Mouse (Mus musculus) spleen, embryonic (tissue): Measurements from ENCODE around the gene Parm1.

Source experiments
- CTCF ChIA-PET: fragments of 350-600 bp; sonication (Branson Sonifier 250); formaldehyde crosslinking; loops from one replicate; lab custom pipeline; 2022; lab: Charles Lee

The Parm1 gene

DNA sequence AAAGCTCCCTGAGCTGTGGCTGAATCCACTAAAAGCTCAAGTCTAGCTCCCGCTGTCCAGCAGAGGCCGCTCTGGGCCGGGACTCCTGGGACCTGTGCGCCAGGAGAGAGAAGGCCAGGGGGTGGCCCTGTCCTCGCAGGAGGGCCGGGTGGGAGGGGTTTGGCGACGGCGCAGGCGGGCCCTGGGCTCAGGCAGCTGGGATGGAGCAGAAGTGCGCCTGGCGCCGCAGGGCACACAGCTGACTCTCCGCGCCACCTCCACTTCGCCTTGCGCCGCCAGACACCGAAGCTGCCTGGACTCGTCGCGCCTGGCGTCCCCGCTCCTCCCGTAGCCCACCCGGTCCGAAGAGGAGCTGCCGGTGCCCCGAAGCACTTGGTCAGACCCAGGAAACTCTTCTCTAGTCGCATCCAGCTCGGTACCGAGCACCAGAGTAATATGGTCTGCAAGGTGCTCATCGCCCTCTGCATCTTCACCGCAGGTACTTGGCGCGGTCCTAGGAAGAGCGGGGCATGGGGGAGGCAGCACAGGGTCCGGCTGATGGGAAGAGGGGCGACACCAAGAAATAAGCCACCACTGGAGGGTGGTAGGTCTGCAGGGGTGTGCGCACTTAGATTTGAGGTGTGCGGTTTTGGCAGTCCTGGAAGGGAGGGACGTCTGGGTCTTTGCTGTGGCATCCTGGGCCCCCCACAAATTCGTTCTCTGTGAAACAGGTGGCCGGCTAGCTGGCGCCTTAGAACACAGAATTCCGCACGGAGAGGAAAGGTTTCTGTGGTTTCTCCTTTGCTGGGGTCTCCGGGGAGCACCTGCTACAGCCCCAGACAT is at the start of gene Parm1:
Gene Parm1, plus strand, starts transcription at position 136 of the 822 bp plus-strand sequence.
- CTCF ChIA-PET: no interaction called here

DNA sequence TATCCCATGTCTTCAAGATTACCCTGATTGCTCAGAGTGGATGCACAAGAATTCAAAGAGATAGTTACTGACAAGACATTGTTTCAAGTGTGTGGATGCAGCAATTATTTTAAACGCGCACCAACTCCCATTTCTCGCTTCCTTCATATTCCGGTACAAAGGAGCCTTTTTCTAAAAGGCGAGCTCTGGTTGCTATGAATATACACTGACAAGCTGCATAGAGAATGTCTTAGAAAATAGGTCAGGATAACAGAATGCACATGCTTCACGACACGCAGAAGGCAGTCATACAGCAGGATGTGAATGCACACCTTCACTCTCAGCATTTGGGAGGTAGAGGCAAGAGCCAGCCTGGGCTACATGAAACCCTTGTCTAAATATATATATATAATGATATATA is 42.2 kb upstream of the Parm1 start:
- CTCF ChIA-PET: no interaction called here

GRCm38 (mm10) chr5:91476863-91477262 is 40.6 kb upstream of the Parm1 start:
- CTCF ChIA-PET: no interaction called here

- CTCF ChIA-PET: no interaction called here
Observed at GRCm38 (mm10) chr5:91478673-91479072, 38.7 kb upstream of the Parm1 start.

- CTCF ChIA-PET: no interaction called here
Observed at GRCm38 (mm10) chr5:91480129-91480528, 37.3 kb upstream of the Parm1 start.

GRCm38 (mm10) chr5:91484324-91484723 is 33.1 kb upstream of the Parm1 start:
- CTCF ChIA-PET: no interaction called here

DNA sequence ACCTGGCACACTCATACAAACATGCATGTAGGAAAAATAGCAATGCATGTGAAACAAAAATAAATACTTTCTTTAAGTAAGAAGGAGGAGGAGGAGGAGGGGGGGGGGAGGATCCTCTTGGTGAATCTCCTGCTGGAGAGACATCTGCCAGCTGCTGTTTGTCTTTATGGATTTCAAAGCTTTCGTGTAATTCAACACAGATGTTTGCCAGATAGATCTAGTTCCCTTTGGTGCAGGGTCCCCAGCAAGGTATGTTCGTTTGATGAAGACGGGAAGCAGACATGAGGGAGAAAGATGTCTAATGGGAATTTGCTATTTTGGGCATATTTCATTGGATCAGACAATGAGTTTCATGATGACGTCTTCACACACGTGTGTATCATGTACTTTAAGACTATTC is 23.0 kb upstream of the Parm1 start:
- CTCF ChIA-PET: no interaction called here

- CTCF ChIA-PET: no interaction called here
Observed at GRCm38 (mm10) chr5:91501361-91501760, 16.1 kb upstream of the Parm1 start.

DNA sequence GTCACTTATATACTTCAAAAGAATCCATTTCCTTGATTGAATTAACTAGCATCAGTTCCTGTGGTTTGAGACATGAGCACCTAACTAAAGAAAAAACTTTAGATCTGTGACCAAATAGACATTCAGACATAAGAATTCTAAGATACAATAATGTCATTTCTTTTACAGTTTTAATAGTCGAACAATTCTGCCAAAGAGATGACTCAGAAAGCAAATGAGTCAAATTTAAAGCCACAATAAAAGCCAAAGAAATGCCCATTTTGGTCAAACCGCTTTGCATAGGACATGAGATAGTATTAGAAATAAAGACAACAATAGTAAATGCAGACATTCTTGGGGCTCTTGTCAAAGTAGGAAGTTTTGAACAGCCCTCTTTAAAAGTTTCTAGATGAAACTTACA is 15.0 kb upstream of the Parm1 start:
- CTCF ChIA-PET: no interaction called here

DNA sequence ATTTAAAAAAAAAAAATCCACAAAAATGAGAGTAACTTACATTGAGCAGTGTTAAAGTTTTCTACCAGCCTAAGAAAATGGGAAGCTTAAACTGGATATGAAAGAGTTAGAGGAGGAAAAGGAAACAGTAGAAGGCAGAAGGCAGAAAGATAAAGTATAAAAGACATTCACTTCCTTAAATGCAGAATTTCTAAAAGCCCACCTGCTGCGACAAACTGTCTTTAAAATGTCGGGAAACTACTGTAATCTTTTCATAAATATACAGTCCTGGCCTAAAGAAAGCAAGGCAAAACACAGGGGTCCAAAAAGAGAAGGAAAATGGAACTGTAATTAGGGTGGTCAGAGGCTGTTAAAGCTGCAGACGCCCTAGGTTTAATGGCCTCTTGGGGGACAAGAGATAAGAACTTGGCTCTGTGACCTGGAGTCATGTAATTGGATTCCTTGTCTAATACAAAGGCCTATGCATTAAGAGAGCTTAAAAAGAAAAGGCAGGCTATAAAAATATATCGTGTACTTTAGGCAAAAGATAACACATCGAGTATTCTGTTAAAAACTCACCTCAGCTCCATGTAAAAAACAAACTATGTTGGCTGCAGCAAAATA is 13.0 kb upstream of the Parm1 start:
- CTCF ChIA-PET: no interaction called here

DNA sequence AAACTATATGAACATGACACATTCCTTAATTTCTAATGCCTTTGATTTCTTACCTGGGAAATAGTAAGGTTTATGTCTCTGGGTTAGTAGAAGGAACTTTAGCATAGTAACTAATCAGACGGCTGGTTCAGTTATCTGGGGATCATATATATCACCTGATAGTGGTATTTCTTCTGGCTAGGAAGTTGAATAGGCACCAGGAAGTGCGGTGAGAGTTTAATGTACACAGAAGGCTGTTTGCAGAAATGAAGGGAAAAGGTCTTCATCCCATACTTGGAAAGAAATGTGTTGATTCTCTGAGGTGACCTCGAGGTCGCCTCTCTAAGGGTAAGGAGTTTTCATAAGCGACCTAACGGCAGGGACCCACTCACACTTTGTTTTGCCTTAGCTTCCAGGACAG is 338 bp upstream of the Parm1 start:
- CTCF ChIA-PET: no interaction called here

- CTCF ChIA-PET: no interaction called here
Observed at GRCm38 (mm10) chr5:91518302-91518790, 931 bp downstream of the Parm1 start.

GRCm38 (mm10) chr5:91518946-91519345 is 1.5 kb downstream of the Parm1 start:
- CTCF ChIA-PET: no interaction called here

- CTCF ChIA-PET: no interaction called here
Observed at GRCm38 (mm10) chr5:91519521-91519920, 2.1 kb downstream of the Parm1 start.

GRCm38 (mm10) chr5:91532748-91533496 is 15.5 kb downstream of the Parm1 start:
- CTCF ChIA-PET: no interaction called here

- CTCF ChIA-PET: no interaction called here
Observed at GRCm38 (mm10) chr5:91559071-91559610, 41.7 kb downstream of the Parm1 start.

GRCm38 (mm10) chr5:91559711-91560110 is 42.3 kb downstream of the Parm1 start:
- CTCF ChIA-PET: no interaction called here

- CTCF ChIA-PET: no interaction called here
Observed at GRCm38 (mm10) chr5:91561394-91561793, 44.0 kb downstream of the Parm1 start.

DNA sequence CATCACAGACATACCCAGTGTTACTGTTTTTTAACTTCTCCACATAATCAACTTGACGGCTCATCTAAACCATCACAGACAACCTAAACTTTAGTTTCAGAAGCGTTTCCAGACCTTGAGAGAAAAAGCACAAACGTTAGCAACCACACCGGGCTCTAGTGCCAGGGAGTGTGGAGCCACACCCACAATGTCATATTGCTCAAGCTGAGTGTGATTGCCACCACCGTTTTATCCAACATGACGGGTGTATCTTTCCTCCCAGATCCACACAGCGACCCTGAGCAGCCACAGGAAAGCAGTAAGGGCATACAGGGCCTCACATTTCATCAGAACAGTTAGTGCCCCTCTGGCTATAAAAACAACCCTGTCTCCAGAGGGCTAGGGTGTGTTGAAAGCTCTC is 45.1 kb downstream of the Parm1 start:
- CTCF ChIA-PET: no interaction called here

- CTCF ChIA-PET: no interaction called here
Observed at GRCm38 (mm10) chr5:91564054-91564453, 46.6 kb downstream of the Parm1 start.

- CTCF ChIA-PET: no interaction called here
Observed at GRCm38 (mm10) chr5:91565458-91565857, 48.0 kb downstream of the Parm1 start.

DNA sequence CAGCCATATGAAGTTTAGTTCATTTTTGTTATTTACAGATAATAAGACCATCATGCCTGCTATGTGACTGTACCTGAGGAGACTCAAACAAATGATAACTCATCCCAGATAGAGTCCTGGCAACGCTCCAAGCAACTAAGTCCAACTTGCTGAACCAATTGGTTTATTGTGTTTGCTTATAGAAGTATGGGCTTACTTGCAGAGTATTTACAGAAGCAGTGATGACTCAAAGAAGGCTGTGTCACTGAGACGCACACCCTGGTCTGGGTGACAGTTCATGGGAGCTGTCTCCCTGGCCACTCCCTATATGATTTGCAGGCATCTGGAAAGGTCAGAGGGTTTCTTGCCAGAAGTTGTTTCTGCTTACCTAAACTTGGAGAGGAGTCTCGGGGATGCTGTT is 49.2 kb downstream of the Parm1 start:
- CTCF ChIA-PET: no interaction called here
